Mouse (Mus musculus) cerebellum, adult 2 months (tissue): Measurements from ENCODE around the gene Tbx18. TPM values are rescaled to one million over a fixed set of nuclear protein-coding genes. Genes with fewer than 3 reads are reported as not detected.
A peak's percentile ranks its signal among the peaks of the same experiment; 100 is the strongest.

Experiments used
- DNase-seq, 2 experiments: peaks; one replicate each; pipeline ENCODE4 v3.0.0; 2021
- H3K27ac ChIP-seq: fragments of 200-500 bp; 2 replicates; pipeline ENCODE4 v1.5.1; 2012; ENCODE audit warnings: low read length, control low read depth, inconsistent platforms; ENCODE audit not compliant: insufficient read depth
- H3K27me3 ChIP-seq: fragments of 200-500 bp; 2 replicates; pipeline ENCODE4 v1.6.1; 2012; ENCODE audit warnings: inconsistent platforms, mild to moderate bottlenecking, low read length, moderate library complexity; ENCODE audit not compliant: control insufficient read depth, insufficient read depth
- H3K4me1 ChIP-seq: fragments of 200-500 bp; 2 replicates; pipeline ENCODE4 v1.6.1; 2011; ENCODE audit warnings: low read length; ENCODE audit not compliant: control insufficient read depth, insufficient read depth
- H3K4me3 ChIP-seq: fragments of 200-500 bp; replicated peaks from 2 replicates; pipeline ENCODE3; 2011; ENCODE audit warnings: mild to moderate bottlenecking, low read depth, low read length, control low read depth; ENCODE audit not compliant: insufficient read depth
- CTCF ChIP-seq: fragments of 200-500 bp; IDR thresholded peaks from 2 replicates; pipeline ENCODE4 v1.5.1; 2011; ENCODE audit warnings: low read depth, mild to moderate bottlenecking, control low read depth, low read length, moderate library complexity, borderline replicate concordance; ENCODE audit not compliant: insufficient read depth
- POLR2A ChIP-seq: fragments of 200-500 bp; IDR thresholded peaks from 2 replicates; pipeline ENCODE4 v1.6.1; 2011; ENCODE audit warnings: low read length, control low read depth, borderline replicate concordance; ENCODE audit not compliant: insufficient read depth
- WGBS: fragments of 180-500 bp; shearing (Covaris S2); methylation state at CpG from one replicate; pipeline ENCODE4 v1.1.7; 2018; 5-methylcytosine and 5-hydroxymethylcytosine counted together
- polyA plus RNA-seq: library from polyadenylated mRNA; depleted of rRNA; stranded (reverse); fragments of >200 nt; gene quantifications from 2 replicates; pipeline ENCODE4 v1.2.3, GENCODE M21; 2012; rRNA removed

The Tbx18 gene
- polyA plus RNA-seq: 0.95 and 1.1 TPM in 2 replicates

DNA sequence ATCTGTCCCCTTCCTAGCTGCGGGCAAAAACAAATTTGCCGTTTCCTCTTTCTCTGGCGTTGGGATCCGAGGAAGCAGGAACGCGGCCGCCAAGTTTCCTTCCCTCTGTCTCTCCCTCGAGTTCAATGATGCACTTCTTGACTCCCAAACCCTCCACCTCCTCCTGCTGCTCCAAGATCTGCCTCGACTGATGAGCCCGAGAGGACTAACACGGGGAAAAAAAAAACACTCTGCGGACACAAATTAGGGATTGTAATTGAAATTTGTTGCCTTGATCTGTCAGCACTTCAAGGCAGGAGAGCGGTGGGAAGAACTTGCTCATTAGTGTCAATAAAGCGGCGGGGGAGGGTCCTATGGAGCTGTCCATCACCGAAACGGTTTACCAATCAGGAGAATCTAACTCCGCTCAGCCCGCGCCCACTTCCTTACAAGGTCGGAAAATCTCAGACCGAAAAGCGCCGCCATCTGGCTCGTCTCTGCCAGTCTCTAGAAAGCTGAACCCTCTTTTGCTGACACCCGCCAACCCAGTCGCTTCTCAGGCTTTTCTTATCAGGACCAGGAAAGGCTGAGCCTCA, at the start of gene Tbx18:
Tbx18 (minus strand) TSS at position 300 of the 575 bp plus-strand sequence.
- 1% methylated on average over 27 of the region's 27 CpGs for WGBS
- Histone ChIP-seq H3K4me1 (no peaks in the 10 kb centered on the region), H3K27ac (no peak within 1 kb of the TSS), H3K27me3 (peaks cover 34% of the 10 kb centered on the region; the same call in 1 of the 2 replicates), H3K4me3 (peak within 1 kb of the TSS; percentile 4)
- no peak for TF ChIP-seq CTCF
- TF ChIP-seq POLR2A: no peak
- peak; percentile 30 to 32 for DNase-seq

DNA sequence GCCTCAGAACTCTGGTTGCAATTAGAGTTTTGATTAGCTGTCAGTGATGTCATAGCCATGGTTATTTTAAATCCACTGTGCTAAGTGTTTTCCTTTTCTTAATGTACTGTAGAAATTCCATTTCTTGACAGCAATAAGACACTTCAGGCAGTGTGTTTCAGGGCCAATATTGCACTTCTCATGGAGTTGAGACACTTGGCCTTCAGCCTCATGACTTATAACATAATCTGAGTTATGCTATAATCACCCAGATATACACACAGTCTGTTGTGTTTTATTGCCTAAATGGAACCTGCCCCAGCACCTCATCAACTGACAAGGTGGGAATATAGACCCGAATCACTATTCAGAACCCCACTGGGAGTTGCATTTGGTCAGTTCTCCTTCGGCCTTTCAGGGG, 42.9 kb upstream of the Tbx18 start:
- Histone ChIP-seq H3K27ac (no peak overlapping the region), H3K4me3 (no peak overlapping the region), H3K4me1 (no peaks in the 10 kb centered on the region), H3K27me3 (no peaks in the 10 kb centered on the region)
- no peak for DNase-seq
- no peak for TF ChIP-seq POLR2A
- TF ChIP-seq CTCF: no peak
- 13% methylated on average over 2 of the region's 2 CpGs for WGBS

DNA sequence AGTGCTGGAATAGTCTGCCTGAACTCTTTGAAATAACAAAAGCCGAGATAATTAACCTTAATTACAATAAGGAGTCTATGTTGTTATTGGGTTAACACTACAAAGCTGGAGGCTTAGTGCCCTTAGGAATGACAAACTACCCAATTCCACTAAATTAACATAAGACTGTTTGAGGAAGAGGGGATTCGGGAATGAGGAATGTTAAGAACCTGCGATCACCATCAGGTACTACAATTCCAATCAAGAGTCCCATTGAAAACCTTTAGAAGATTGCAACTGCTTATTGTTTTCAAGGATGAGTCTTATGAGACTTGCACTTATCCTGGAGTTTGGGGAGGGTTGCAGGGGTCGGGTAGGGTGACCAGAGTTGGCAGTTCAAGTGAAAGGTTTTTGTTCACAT, 24.6 kb upstream of the Tbx18 start:
- TF ChIP-seq CTCF (no peak), POLR2A (no peak)
- H3K4me3 ChIP-seq: no peak overlapping the region
- DNase-seq: no peak
- no peaks in the 10 kb centered on the region for H3K27me3 ChIP-seq
- WGBS: 74% methylated on average over 4 of the region's 4 CpGs
- H3K27ac ChIP-seq: no peak overlapping the region
- no peaks in the 10 kb centered on the region for H3K4me1 ChIP-seq

DNA sequence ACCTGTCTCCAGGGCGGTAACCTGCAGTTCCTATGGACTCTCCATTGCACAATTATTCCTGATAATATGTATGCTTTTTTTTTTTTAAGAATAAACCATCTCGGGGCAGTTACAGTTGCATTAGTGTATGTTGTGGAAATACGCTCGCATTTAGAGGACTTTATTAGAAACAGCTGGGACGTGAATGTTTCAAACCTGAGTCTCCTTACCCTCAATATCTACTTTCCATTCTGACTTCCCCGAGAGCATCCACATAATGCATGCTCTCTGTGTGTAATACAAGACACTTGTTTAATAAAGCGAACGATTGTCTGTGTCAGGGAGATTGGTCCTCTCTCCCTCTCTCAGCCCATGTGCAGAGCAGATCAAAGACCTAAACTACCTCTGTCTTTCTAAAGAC, 10.5 kb upstream of the Tbx18 start:
- DNase-seq: no peak
- Histone ChIP-seq H3K27me3 (peaks cover 8% of the 10 kb centered on the region; the same call in 1 of the 2 replicates), H3K4me3 (no peak overlapping the region), H3K27ac (no peak overlapping the region), H3K4me1 (no peaks in the 10 kb centered on the region; the same call in 1 of the 2 replicates)
- TF ChIP-seq POLR2A: no peak
- no peak for TF ChIP-seq CTCF
- 83% methylated on average over 8 of the region's 8 CpGs for WGBS

DNA sequence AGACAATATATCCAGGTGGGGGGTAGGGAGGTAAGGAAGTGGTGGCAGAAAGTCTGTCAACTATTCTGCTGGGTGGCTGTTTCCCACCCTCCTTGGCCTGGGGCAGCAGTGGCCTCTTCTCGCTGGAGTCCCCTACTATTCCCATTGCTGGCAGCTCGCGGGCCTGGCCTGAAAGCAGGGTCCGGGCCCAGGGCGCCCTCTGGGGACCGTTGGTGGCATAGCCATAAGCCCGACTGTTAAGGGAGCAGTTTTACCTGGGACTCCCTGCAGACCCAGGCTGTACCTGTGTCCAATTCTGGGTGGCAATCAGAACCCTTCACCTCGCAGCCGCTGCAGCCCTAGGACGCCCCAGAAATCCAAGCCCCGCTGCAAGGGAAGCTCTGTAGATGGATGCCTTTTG, 9.6 kb upstream of the Tbx18 start:
- Histone ChIP-seq H3K4me1 (no peaks in the 10 kb centered on the region; the same call in 1 of the 2 replicates), H3K27me3 (peaks cover 8% of the 10 kb centered on the region; the same call in 1 of the 2 replicates), H3K27ac (no peak overlapping the region), H3K4me3 (no peak overlapping the region)
- DNase-seq: peak; percentile 21 to 47
- no peak for TF ChIP-seq POLR2A
- peak; percentile 52 for TF ChIP-seq CTCF
- 4% methylated on average over 11 of the region's 11 CpGs for WGBS

DNA sequence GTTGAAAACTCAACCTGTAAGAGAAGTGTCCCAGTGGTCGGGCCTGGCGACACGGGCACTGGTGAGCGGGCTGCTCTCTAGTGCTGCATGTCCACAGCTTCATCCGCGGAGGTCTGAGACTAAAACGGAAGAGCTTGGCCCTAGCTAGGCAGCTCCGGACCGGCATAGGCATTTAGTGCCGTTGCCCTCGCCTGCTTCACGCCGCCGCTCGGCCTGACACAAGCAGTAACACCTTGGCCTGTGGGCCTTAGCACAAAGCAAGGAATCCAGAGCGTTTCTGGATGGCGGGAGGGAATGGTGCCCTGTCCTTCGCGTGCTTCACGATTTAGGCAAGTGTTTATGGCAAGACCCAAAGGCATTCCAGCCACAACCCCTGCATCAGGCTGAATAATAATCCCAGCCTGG, 9.2 kb upstream of the Tbx18 start:
- H3K4me3 ChIP-seq: no peak overlapping the region
- TF ChIP-seq CTCF (no peak), POLR2A (no peak)
- 9% methylated on average over 20 of the region's 20 CpGs for WGBS
- H3K4me1 ChIP-seq: no peaks in the 10 kb centered on the region; the same call in 1 of the 2 replicates
- peak in 1 of 2 experiments; percentile 13 for DNase-seq
- no peak overlapping the region for H3K27ac ChIP-seq
- H3K27me3 ChIP-seq: peaks cover 8% of the 10 kb centered on the region; the same call in 1 of the 2 replicates

DNA sequence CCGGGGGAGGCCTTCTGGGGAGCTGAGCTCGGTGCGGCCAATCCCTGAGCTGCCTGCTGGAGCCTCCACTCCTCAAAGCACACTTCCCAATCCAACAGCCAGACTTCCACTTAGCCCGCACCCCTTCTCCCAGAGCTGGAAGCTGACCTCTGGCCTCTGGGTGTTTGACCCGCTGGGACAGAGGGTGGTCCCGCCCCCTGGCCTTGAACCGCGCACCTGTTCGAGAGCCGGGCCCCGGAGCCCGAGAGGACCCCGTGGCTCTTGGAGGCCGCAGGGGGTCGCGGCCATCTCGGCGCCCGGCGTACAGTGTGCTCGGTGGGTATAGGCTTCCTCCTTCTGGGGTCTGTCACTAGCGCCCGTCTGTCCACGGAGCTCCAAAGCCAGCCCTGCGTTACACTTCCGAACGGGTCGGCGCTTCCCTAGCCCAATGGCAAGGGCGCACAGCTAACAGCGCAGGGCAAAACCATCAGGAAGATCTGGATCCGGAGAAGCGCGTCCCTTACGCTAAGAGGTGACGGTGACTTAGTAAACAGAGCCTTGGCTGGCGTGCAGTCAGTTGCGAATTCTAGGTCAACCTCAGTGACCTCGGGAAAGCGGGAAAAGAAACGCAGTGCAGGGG, 8.6 kb upstream of the Tbx18 start:
- Histone ChIP-seq H3K27ac (no peak overlapping the region), H3K4me1 (no peaks in the 10 kb centered on the region; the same call in 1 of the 2 replicates), H3K27me3 (peaks cover 12% of the 10 kb centered on the region; the same call in 1 of the 2 replicates), H3K4me3 (no peak overlapping the region)
- TF ChIP-seq POLR2A: no peak
- TF ChIP-seq CTCF: no peak
- no peak for DNase-seq
- WGBS: 1% methylated on average over 41 of the region's 41 CpGs

DNA sequence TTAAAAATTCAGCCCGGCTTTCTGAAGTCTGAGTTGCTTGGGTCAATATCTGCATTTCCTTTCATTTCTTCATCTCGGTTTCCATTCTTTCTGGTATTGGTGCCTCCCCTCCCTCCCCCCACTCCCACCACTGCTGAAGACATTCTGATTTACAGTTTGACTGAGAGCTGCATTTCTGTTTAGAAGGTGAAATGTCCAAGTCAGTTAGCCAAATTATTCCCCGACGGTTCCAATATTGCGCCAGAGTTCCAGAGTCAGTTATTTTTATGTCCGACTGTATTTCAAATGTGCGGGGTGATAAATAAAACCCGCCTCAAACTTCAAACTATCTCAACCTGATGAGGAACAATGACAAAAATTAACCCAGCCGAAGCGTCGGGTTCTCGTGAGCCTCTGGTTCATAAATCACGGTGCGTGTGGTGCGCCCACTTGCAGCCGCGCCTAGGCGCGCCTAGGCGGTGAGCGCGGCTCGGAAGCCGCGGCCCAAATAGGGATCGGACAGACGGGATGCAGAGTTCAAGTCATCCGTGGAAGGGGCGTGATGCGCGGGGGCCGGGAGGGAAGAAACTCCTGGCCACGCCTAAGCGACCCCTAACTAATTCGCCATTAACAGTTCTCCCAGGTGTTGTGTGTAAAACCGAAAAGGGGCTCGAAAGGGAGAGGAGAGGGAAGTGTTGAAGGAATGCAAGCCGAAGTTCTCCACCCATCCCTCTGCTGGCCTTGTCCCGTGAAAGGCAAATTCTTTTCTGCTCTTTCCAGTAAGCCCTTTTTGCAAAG, 7.9 kb upstream of the Tbx18 start:
- H3K4me3 ChIP-seq: no peak overlapping the region
- H3K27me3 ChIP-seq: peaks cover 12% of the 10 kb centered on the region; the same call in 1 of the 2 replicates
- no peak for DNase-seq
- no peak overlapping the region for H3K27ac ChIP-seq
- WGBS: 2% methylated on average over 39 of the region's 39 CpGs
- H3K4me1 ChIP-seq: no peaks in the 10 kb centered on the region; the same call in 1 of the 2 replicates
- no peak for TF ChIP-seq CTCF
- no peak for TF ChIP-seq POLR2A
